Mouse (Mus musculus) liver, embryonic 14.5 days (tissue): ENCODE results near the gene Syne1.

ENCODE experiments used
- CTCF ChIP-seq: IDR thresholded peaks from 2 replicates; pipeline ENCODE4 v1.5.1; 2016; ENCODE audit warnings: antibody characterized with exemption, low read depth, control low read depth
- EP300 ChIP-seq: IDR thresholded peaks from 2 replicates; pipeline ENCODE4 v1.6.1; 2016; ENCODE audit warnings: antibody characterized with exemption, low read depth

GRCm38 (mm10) chr10:5356614-5357013, 194.7 kb downstream of the Syne1 start:
- TF ChIP-seq CTCF: no peak
- TF ChIP-seq EP300: no peak
